ENCODE assay signal across 30 mouse cellular contexts in the genomic region with DNA sequence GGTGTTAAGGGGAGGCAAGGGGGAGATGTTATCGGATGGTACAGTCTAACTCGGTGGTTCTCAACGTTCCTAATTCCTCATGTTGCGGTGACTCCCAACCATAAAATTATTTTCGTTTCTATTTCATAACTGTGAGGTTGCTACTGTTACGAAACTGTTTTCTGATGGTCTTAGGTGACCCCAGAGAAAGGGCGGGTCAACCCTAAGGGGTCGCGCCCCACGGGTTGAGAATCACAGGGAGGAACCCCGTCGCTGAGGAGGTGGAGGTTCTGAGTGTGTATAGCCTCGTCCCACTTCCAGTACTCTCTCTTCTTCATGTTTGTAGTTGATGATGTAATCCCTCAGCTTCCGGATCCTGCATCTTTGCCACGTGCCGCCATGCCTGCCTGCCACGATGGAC. TPM values are rescaled to one million over a fixed set of nuclear protein-coding genes. Genes with fewer than 3 reads are reported as not detected.
DNase-seq lines count a peak whose midpoint lies in the region; ATAC-seq and TF ChIP-seq lines count a peak whose summit lies in the region.
"Had no signal": no experiment of that assay in that cellular context is flagged by ENCODE, and none has a peak within 500 bp of the region (broad histone marks: within the 10 kb centered on the region; RNA-seq: fewer than 3 reads in every experiment).

No protein-coding gene starts in this region.

- TF ChIP-seq CTCF in testis, adult 2 months (IDR thresholded peaks at IDR 0.05; ENCODE audit: control insufficient read depth, insufficient read depth, insufficient replicate concordance, low read depth, low read length), result no peak

- H3K4me3 ChIP-seq in testis, adult 2 months (ENCODE audit: control insufficient read depth, low read depth, low read length), result peak overlapping the region; percentile 13
- H3K4me3 ChIP-seq: embryonic facial prominence, embryonic 13.5 days; embryonic facial prominence, embryonic 15.5 days; erythroblast, embryonic 14.5 days; forebrain, embryonic 10.5 days; forebrain, embryonic 13.5 days; forebrain, embryonic 15.5 days had no signal

- TF ChIP-seq POLR2A in testis, adult 2 months (IDR thresholded peaks at IDR 0.05; ENCODE audit: control insufficient read depth, low read depth, low read length), result no peak

- DNase-seq in testis, postnatal 14 days (ENCODE audit: low spot score), result no peak
- DNase-seq in gastrocnemius, postnatal 25 days, result no peak
- no peak for DNase-seq in ovary, postnatal 10 days (ENCODE audit: low spot score)
- DNase-seq in heart, postnatal 4 days, result no peak
- DNase-seq: adrenal gland, adult 8-10 months; adrenal gland, postnatal 14 days; adrenal gland, postnatal 36 days; cerebellum, adult 11-12 months; cerebellum, adult 2 months; cerebellum, adult 9-10 months; cerebellum, postnatal 10 days; cerebellum, postnatal 25 days; embryo, embryonic 11 days; forebrain, postnatal 0 days had no signal

- 0 out of 2 replicates have a peak, but pooled peaks have one; percentile 57 for ATAC-seq in common myeloid progenitor, adult 5-6 weeks (replicated peaks; ENCODE audit: low read depth, poor library complexity, severe bottlenecking)
- ATAC-seq in megakaryocyte, adult 5-6 weeks (ENCODE audit: poor library complexity, severe bottlenecking), result peak; percentile 76
- 0 out of 2 replicates have a peak, but pooled peaks have one; percentile 36 for ATAC-seq in monocyte, adult 5-6 weeks (replicated peaks; ENCODE audit: insufficient number of reproducible peaks, low FRiP score, low TSS enrichment, poor library complexity, severe bottlenecking)
- ATAC-seq: activated CD4-positive, CD25-positive, alpha-beta regulatory T cell, adult 4 months; forebrain, embryonic 13.5 days; forebrain, embryonic 15.5 days; forebrain, postnatal 0 days; Patski had no signal

- no peaks in the 10 kb centered on the region for H3K36me3 ChIP-seq in testis, adult 2 months (ENCODE audit: control insufficient read depth, insufficient read depth, low read length)
- H3K36me3 ChIP-seq: embryonic facial prominence, embryonic 13.5 days; embryonic facial prominence, embryonic 15.5 days; forebrain, embryonic 10.5 days; forebrain, embryonic 15.5 days; G1E had no signal

- H3K27ac ChIP-seq in testis, adult 2 months (ENCODE audit: control insufficient read depth, insufficient read depth, low read depth, low read length), result no peak overlapping the region
- H3K27ac ChIP-seq: embryonic facial prominence, embryonic 13.5 days; embryonic facial prominence, embryonic 15.5 days; forebrain, embryonic 10.5 days; forebrain, embryonic 13.5 days; forebrain, embryonic 15.5 days had no signal

- H3K4me1 ChIP-seq in testis, adult 2 months (ENCODE audit: control insufficient read depth, insufficient read depth, low read length), result peaks cover 11% of the 10 kb centered on the region
- H3K4me1 ChIP-seq: embryonic facial prominence, embryonic 13.5 days; embryonic facial prominence, embryonic 15.5 days; forebrain, embryonic 13.5 days; forebrain, embryonic 15.5 days had no signal

- no peaks in the 10 kb centered on the region for H3K27me3 ChIP-seq in testis, adult 2 months (ENCODE audit: control insufficient read depth, insufficient read depth, low read length)
- H3K27me3 ChIP-seq: embryonic facial prominence, embryonic 13.5 days; embryonic facial prominence, embryonic 15.5 days; forebrain, embryonic 13.5 days; forebrain, embryonic 15.5 days had no signal

RNA-seq across cellular contexts. Expression of gene Slc46a1, which starts 6.8 kb away (rescaled TPM):
- 7.7 and 7.8 TPM in 2 replicates for polyA plus RNA-seq in testis, adult 2 months (2012; rRNA removed)
- total RNA-seq in common myeloid progenitor, adult 5-6 weeks (2017), result 0.58 and 2.7 TPM in 2 replicates
- 0.46 TPM in 1 of 2 replicates, not detected in the other for total RNA-seq in megakaryocyte, adult 5-6 weeks (2015)
- total RNA-seq in megakaryocyte, adult 5-6 weeks (2017), result 0.33 and 0.77 TPM in 2 replicates
- 0.38 to 0.58 TPM in 2 of 3 replicates, not detected in the other for total RNA-seq in monocyte, adult 5-6 weeks (2017)
- 1 to 10 TPM; 1.4 to 1.5 TPM for total RNA-seq in gastrocnemius, postnatal 25 days (2021)
- 1 to 10 TPM; 2.3 to 3.5 TPM for total RNA-seq in heart, postnatal 4 days (2021)
- polyA plus RNA-seq: G1E had no signal

RNA-seq across cellular contexts. Expression of gene Slc13a2, which starts 36.7 kb away (rescaled TPM):
- 2.8 and 3.1 TPM in 2 replicates for polyA plus RNA-seq in testis, adult 2 months (2012; rRNA removed)
- total RNA-seq in common myeloid progenitor, adult 5-6 weeks (2017), result not detected in 2 replicates
- 0.51 TPM in 1 of 2 replicates, not detected in the other for total RNA-seq in megakaryocyte, adult 5-6 weeks (2015)
- not detected in 2 replicates for total RNA-seq in megakaryocyte, adult 5-6 weeks (2017)
- total RNA-seq in monocyte, adult 5-6 weeks (2017), result not detected in 3 replicates
- total RNA-seq in gastrocnemius, postnatal 25 days (2021), result not detected
- not detected for total RNA-seq in heart, postnatal 4 days (2021)
- total RNA-seq: adrenal gland, adult 18-20 months; adrenal gland, adult 8-10 months; adrenal gland, postnatal 14 days; adrenal gland, postnatal 36 days; forebrain, postnatal 0 days; G1E had no signal
- polyA plus RNA-seq: activated CD4-positive, CD25-positive, alpha-beta regulatory T cell, adult 4 months; C2C12; cerebellum, adult 2 months; embryonic facial prominence, embryonic 11.5 days; embryonic facial prominence, embryonic 13.5 days; erythroblast, embryonic 14.5 days; forebrain, embryonic 10.5 days; forebrain, embryonic 13.5 days; forebrain, embryonic 15.5 days; forebrain, postnatal 0 days; G1E had no signal

RNA-seq across cellular contexts. Expression of gene Sarm1, which starts 38.8 kb away (rescaled TPM):
- polyA plus RNA-seq in testis, adult 2 months (2012; rRNA removed), result 2.5 TPM in 2 replicates
- total RNA-seq in common myeloid progenitor, adult 5-6 weeks (2017), result not detected in 2 replicates
- total RNA-seq in megakaryocyte, adult 5-6 weeks (2015), result 0.23 TPM in 1 of 2 replicates, not detected in the other
- total RNA-seq in megakaryocyte, adult 5-6 weeks (2017), result not detected in 2 replicates
- total RNA-seq in monocyte, adult 5-6 weeks (2017), result 0.78 TPM in 1 of 3 replicates, not detected in the others
- total RNA-seq in gastrocnemius, postnatal 25 days (2021), result under 1 TPM; 0.67 to 1.00 TPM
- under 1 TPM; 0.12 to 0.27 TPM for total RNA-seq in heart, postnatal 4 days (2021)
- polyA plus RNA-seq: erythroblast, embryonic 14.5 days; G1E had no signal

RNA-seq across cellular contexts. Expression of gene Vtn, which starts 40.2 kb away (rescaled TPM):
- polyA plus RNA-seq in testis, adult 2 months (2012; rRNA removed), result 0.77 and 0.78 TPM in 2 replicates
- total RNA-seq in common myeloid progenitor, adult 5-6 weeks (2017), result not detected in 2 replicates
- total RNA-seq in megakaryocyte, adult 5-6 weeks (2015), result not detected in 2 replicates
- not detected in 2 replicates for total RNA-seq in megakaryocyte, adult 5-6 weeks (2017)
- not detected in 3 replicates for total RNA-seq in monocyte, adult 5-6 weeks (2017)
- 10 to 100 TPM; 11.0 to 12.5 TPM for total RNA-seq in gastrocnemius, postnatal 25 days (2021)
- 1 to 10 TPM; 4.8 to 8.6 TPM for total RNA-seq in heart, postnatal 4 days (2021)
- total RNA-seq: G1E had no signal
- polyA plus RNA-seq: activated CD4-positive, CD25-positive, alpha-beta regulatory T cell, adult 4 months; C2C12; G1E; Patski had no signal

RNA-seq across cellular contexts. Expression of gene Sebox, which starts 44.5 kb away (rescaled TPM):
- polyA plus RNA-seq in testis, adult 2 months (2012; rRNA removed), result not detected in 2 replicates
- 0.82 TPM in 1 of 2 replicates, not detected in the other for total RNA-seq in common myeloid progenitor, adult 5-6 weeks (2017)
- not detected in 2 replicates for total RNA-seq in megakaryocyte, adult 5-6 weeks (2015)
- total RNA-seq in megakaryocyte, adult 5-6 weeks (2017), result not detected in 2 replicates
- not detected in 3 replicates for total RNA-seq in monocyte, adult 5-6 weeks (2017)
- not detected for total RNA-seq in gastrocnemius, postnatal 25 days (2021)
- not detected for total RNA-seq in heart, postnatal 4 days (2021)
- total RNA-seq: adrenal gland, adult 18-20 months; adrenal gland, adult 8-10 months; adrenal gland, postnatal 14 days; adrenal gland, postnatal 36 days; G1E had no signal
- polyA plus RNA-seq: activated CD4-positive, CD25-positive, alpha-beta regulatory T cell, adult 4 months; embryonic facial prominence, embryonic 11.5 days; embryonic facial prominence, embryonic 13.5 days; embryonic facial prominence, embryonic 15.5 days; erythroblast, embryonic 14.5 days; forebrain, embryonic 10.5 days; forebrain, embryonic 15.5 days; forebrain, postnatal 0 days; G1E; Patski had no signal
